Mouse (Mus musculus) inflammation-experienced regulatory T-cells, adult 16 weeks (primary cell): ENCODE measurements around the gene Tomm22. TPM values are rescaled to one million over a fixed set of nuclear protein-coding genes. Genes with fewer than 3 reads are reported as not detected.

ENCODE experiments used
- polyA plus RNA-seq: library from polyadenylated mRNA; unstranded; fragments of 100-300 nt; shearing (Covaris generic); gene quantifications from one replicate; pipeline ENCODE4 v1.2.1, GENCODE M21; 2017

Gene Tomm22
- polyA plus RNA-seq = 223 TPM

GRCm38 (mm10) chr15:79670249-79670971, at the start of gene Tomm22:
TSS of gene Tomm22 (plus strand) at chr15:79670861.

GRCm38 (mm10) chr15:79658531-79659375, 11.9 kb upstream of the Tomm22 start, which contains the start of the genes Fam227a and Cby1:
TSS of gene Fam227a (minus strand) at chr15:79658956.
TSS of gene Cby1 (plus strand) at chr15:79659199.

GRCm38 (mm10) chr15:79687646-79688267, 17.1 kb downstream of the Tomm22 start, which contains the start of gene Josd1:
TSS of gene Josd1 (minus strand) at chr15:79687919.

GRCm38 (mm10) chr15:79690426-79691022, 19.9 kb downstream of the Tomm22 start, which contains the start of gene Gtpbp1:
TSS of gene Gtpbp1 (plus strand) at chr15:79690845.

Other genes starting within 250 kb of the Tomm22 start
- gene Csnk1e, start 215.3 kb upstream of the Tomm22 start, polyA plus RNA-seq = 6.4 TPM
- gene Kcnj4, start 165.6 kb upstream of the Tomm22 start, polyA plus RNA-seq = not detected
- gene Kdelr3, start 154.4 kb upstream of the Tomm22 start, polyA plus RNA-seq = 0.48 TPM
- gene Ddx17, start 124.1 kb upstream of the Tomm22 start, polyA plus RNA-seq = 23.9 TPM
- not detected for gene Dmc1, start 65.8 kb upstream of the Tomm22 start, polyA plus RNA-seq
- 0.79 TPM for gene Fam227a, start 11.9 kb upstream of the Tomm22 start, polyA plus RNA-seq
- 18.3 TPM for gene Cby1, start 11.7 kb upstream of the Tomm22 start, polyA plus RNA-seq
- 4.2 TPM for gene Josd1, start 17.1 kb downstream of the Tomm22 start, polyA plus RNA-seq
- 77.5 TPM for gene Gtpbp1, start 20.0 kb downstream of the Tomm22 start, polyA plus RNA-seq
- gene Sun2, start 71.7 kb downstream of the Tomm22 start, polyA plus RNA-seq = 11.0 TPM
- gene Dnal4, start 107.0 kb downstream of the Tomm22 start, polyA plus RNA-seq = 13.6 TPM
- 0.44 TPM for gene Nptxr, start 133.9 kb downstream of the Tomm22 start, polyA plus RNA-seq
- not detected for gene Npcd, start 163.4 kb downstream of the Tomm22 start, polyA plus RNA-seq
- gene Cbx6, start 163.8 kb downstream of the Tomm22 start, polyA plus RNA-seq = 75.4 TPM
- gene Apobec3, start 220.8 kb downstream of the Tomm22 start, polyA plus RNA-seq = 519 TPM